Mouse (Mus musculus) gastrocnemius, postnatal 25 days (tissue): Measurements from ENCODE around the gene Mmp23. TPM values are rescaled to one million over a fixed set of nuclear protein-coding genes. Genes with fewer than 3 reads are reported as not detected.
"Not testable (repeated sequence)": the region's sequence is repeated elsewhere in the genome, so short reads cannot be mapped to it uniquely, and the experiment has no call there.

Experiments
- DNase-seq: peaks from one replicate; pipeline ENCODE4 v3.0.0; 2022
- long read RNA-seq, 2 experiments: library from polyadenylated mRNA; stranded (forward); transcript quantifications; one replicate each; pipeline ENCODE4 v2.0.0; 2021
- total RNA-seq, 2 experiments: library from RNA; stranded (reverse); gene quantifications; 1 replicate in 1 of 2; 2 replicates in 1 of 2; pipeline ENCODE4 v1.2.3; 2021

Mmp23 gene
- 1 to 10 TPM; 3.0 to 5.0 TPM for total RNA-seq
- long read RNA-seq, experiment 1, partial matches to known transcripts, result 1 of 5 reads
- long read RNA-seq, experiment 1, other reads (novel, unspliced or antisense), result 2 of 5 reads
- long read RNA-seq, experiment 2, partial matches to known transcripts, result 2 of 9 reads
- long read RNA-seq, experiment 2, other reads (novel, unspliced or antisense), result 3 of 9 reads

GRCm38 (mm10) chr4:155653086-155653450 lies at the start of gene Mmp23:
Gene Mmp23, minus strand, starts transcription at chr4:155653384.
- DNase-seq, result peak; percentile 49

GRCm38 (mm10) chr4:155700425-155700824 lies 47.2 kb upstream of the Mmp23 start:
- no peak for DNase-seq

GRCm38 (mm10) chr4:155696261-155697255 lies 43.4 kb upstream of the Mmp23 start:
- DNase-seq, result no peak

GRCm38 (mm10) chr4:155695531-155696062 lies 42.4 kb upstream of the Mmp23 start:
- no peak for DNase-seq

- peak; percentile 57 for DNase-seq
Observed at GRCm38 (mm10) chr4:155694482-155695401, 41.6 kb upstream of the Mmp23 start.

GRCm38 (mm10) chr4:155694111-155694481 lies 40.9 kb upstream of the Mmp23 start, which contains the start of gene Fndc10:
Gene Fndc10, plus strand, starts transcription at chr4:155694342.
- DNase-seq, result peak; percentile 58

GRCm38 (mm10) chr4:155692421-155692820 lies 39.2 kb upstream of the Mmp23 start:
- DNase-seq, result no peak

- DNase-seq, result no peak
Observed at GRCm38 (mm10) chr4:155690571-155691375, 37.6 kb upstream of the Mmp23 start.

GRCm38 (mm10) chr4:155687764-155688163 lies 34.6 kb upstream of the Mmp23 start:
- not testable (repeated sequence) for DNase-seq

- not testable (repeated sequence) for DNase-seq
Observed at GRCm38 (mm10) chr4:155683670-155684277, 30.6 kb upstream of the Mmp23 start.

- no peak for DNase-seq
Observed at GRCm38 (mm10) chr4:155675991-155676390, 22.8 kb upstream of the Mmp23 start.

GRCm38 (mm10) chr4:155672082-155672481 lies 18.9 kb upstream of the Mmp23 start:
- DNase-seq, result no peak

GRCm38 (mm10) chr4:155670236-155670635 lies 17.1 kb upstream of the Mmp23 start:
- DNase-seq, result not testable (repeated sequence)

GRCm38 (mm10) chr4:155669598-155670075 lies 16.5 kb upstream of the Mmp23 start:
- DNase-seq, result no peak

GRCm38 (mm10) chr4:155668689-155669597 lies 15.8 kb upstream of the Mmp23 start, which contains the start of gene Mib2:
Gene Mib2, minus strand, starts transcription at chr4:155669198.
- peak; percentile 95 for DNase-seq

GRCm38 (mm10) chr4:155666903-155667302 lies 13.7 kb upstream of the Mmp23 start:
- no peak for DNase-seq

GRCm38 (mm10) chr4:155660641-155661040 lies 7.5 kb upstream of the Mmp23 start:
- DNase-seq, result no peak

GRCm38 (mm10) chr4:155658961-155659360 lies 5.8 kb upstream of the Mmp23 start:
- DNase-seq, result no peak

GRCm38 (mm10) chr4:155656214-155656751 lies 3.1 kb upstream of the Mmp23 start:
- no peak for DNase-seq
